ENCODE assay signal across 8 mouse cellular contexts in the genomic region with DNA sequence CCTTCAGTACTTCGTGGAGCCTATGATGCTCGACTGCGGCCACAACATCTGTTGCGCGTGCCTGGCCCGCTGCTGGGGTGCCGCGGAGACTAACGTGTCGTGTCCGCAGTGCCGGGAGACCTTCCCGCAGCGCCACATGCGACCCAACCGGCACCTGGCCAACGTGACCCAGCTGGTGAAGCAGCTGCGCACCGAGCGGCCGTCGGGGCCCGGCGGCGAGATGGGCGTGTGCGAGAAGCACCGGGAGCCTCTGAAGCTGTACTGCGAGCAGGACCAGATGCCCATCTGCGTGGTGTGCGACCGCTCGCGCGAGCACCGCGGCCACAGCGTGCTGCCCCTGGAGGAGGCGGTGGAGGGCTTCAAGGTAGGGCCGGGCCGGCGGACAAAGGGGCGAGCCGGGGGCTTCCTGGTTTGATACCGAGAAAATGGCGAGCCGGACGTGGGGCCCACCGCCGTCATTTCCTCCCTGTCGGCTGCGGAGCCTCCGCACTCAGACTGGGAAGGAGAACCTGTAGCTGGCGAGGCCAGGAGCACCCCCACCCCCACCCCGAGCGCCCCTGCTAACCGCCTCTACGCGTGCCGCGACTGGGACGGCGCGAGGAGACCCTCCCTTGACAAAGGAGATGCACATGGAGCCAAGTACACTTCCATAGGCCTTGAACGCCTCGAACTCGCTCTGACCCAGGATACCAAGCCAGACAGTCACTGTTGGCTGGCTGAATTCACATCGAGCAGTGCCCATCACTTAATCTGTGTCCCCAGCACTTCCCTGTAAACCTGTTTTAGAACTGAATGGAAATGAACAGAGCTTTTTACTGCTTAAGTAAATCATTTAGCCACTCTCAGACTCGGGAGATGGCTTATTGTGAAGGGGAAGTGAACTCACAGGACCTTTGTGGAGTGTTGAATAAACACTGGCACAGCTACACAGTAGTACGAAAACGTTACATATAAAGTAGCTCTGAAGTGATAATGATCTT. TPM values are rescaled to one million over a fixed set of nuclear protein-coding genes. Genes with fewer than 3 reads are reported as not detected.
A peak's percentile ranks its signal among the peaks of the same experiment; 100 is the strongest.
DNase-seq lines count a peak whose midpoint lies in the region; ATAC-seq and TF ChIP-seq lines count a peak whose summit lies in the region.

No protein-coding gene starts in this region.

- H3K4me3 ChIP-seq in hindbrain, embryonic 16.5 days (ENCODE audit: low read length) = peak overlapping the region; percentile 99
- H3K4me3 ChIP-seq in liver, embryonic 13.5 days (replicated peaks) = peak overlapping the region; percentile 92
- peak overlapping the region; percentile 75 for H3K4me3 ChIP-seq in myocyte
- peak overlapping the region; percentile 87 for H3K4me3 ChIP-seq in testis, adult 2 months (ENCODE audit: control insufficient read depth, low read depth, low read length)

- peak overlapping the region; percentile 94 for H3K27ac ChIP-seq in hindbrain, embryonic 16.5 days (ENCODE audit: low read depth, low read length)
- peak overlapping the region; percentile 97 for H3K27ac ChIP-seq in liver, embryonic 13.5 days
- peak overlapping the region; percentile 55 for H3K27ac ChIP-seq in testis, adult 2 months (ENCODE audit: control insufficient read depth, insufficient read depth, low read depth, low read length)

- ATAC-seq in hindbrain, embryonic 16.5 days = peak; percentile 54
- peak; percentile 52 for ATAC-seq in liver, embryonic 13.5 days (ENCODE audit: low read depth)

- H3K9ac ChIP-seq in hindbrain, embryonic 16.5 days (ENCODE audit: low read depth, low read length) = peak overlapping the region; percentile 87
- peak overlapping the region; percentile 98 for H3K9ac ChIP-seq in liver, embryonic 13.5 days

- TF ChIP-seq POLR2A in myocyte (IDR thresholded peaks at IDR 0.05; ENCODE audit: insufficient read length, low read depth) = peak; percentile 29
- no peak; the same call in 1 of the 2 replicates for TF ChIP-seq POLR2A in testis, adult 2 months (IDR thresholded peaks at IDR 0.05; ENCODE audit: control insufficient read depth, low read depth, low read length)

- DNase-seq in urinary bladder, adult 2 months (ENCODE audit: low spot score) = peak; percentile 52
- no peak for DNase-seq in urinary bladder, postnatal 25 days (ENCODE audit: low spot score)
- DNase-seq in cerebellum, adult 8-10 months = peak; percentile 53
- DNase-seq in frontal cortex, postnatal 10 days (ENCODE audit: low spot score in 2 of 2) = peak; percentile 38 to 58
- peak; percentile 50 for DNase-seq in liver, embryonic 13.5 days

- no peaks in the 10 kb centered on the region for H3K9me3 ChIP-seq in hindbrain, embryonic 16.5 days (ENCODE audit: control insufficient read depth, low read length)
- H3K9me3 ChIP-seq in liver, embryonic 13.5 days (replicated peaks) = no peaks in the 10 kb centered on the region

- peaks cover 11% of the 10 kb centered on the region for H3K36me3 ChIP-seq in hindbrain, embryonic 16.5 days (ENCODE audit: control insufficient read depth, insufficient read depth, low read length)
- H3K36me3 ChIP-seq in liver, embryonic 13.5 days = peaks cover 43% of the 10 kb centered on the region
- peaks cover 26% of the 10 kb centered on the region for H3K36me3 ChIP-seq in myocyte (ENCODE audit: control insufficient read depth, insufficient read depth)
- H3K36me3 ChIP-seq in testis, adult 2 months (ENCODE audit: control insufficient read depth, insufficient read depth, low read length) = peaks cover 4% of the 10 kb centered on the region

- peaks cover 16% of the 10 kb centered on the region for H3K4me1 ChIP-seq in hindbrain, embryonic 16.5 days (ENCODE audit: control insufficient read depth, insufficient read depth, low read depth, low read length)
- peaks cover 62% of the 10 kb centered on the region for H3K4me1 ChIP-seq in liver, embryonic 13.5 days (replicated peaks)
- H3K4me1 ChIP-seq in testis, adult 2 months (ENCODE audit: control insufficient read depth, insufficient read depth, low read length) = peaks cover 12% of the 10 kb centered on the region

- H3K79me2 ChIP-seq in myocyte (ENCODE audit: control insufficient read depth, insufficient read depth) = peaks cover 50% of the 10 kb centered on the region

- H3K27me3 ChIP-seq in hindbrain, embryonic 16.5 days (replicated peaks; ENCODE audit: control insufficient read depth, insufficient read depth, low read length) = no peaks in the 10 kb centered on the region
- no peaks in the 10 kb centered on the region for H3K27me3 ChIP-seq in liver, embryonic 13.5 days
- H3K27me3 ChIP-seq in myocyte (ENCODE audit: control insufficient read depth, insufficient read depth, insufficient read length) = no peaks in the 10 kb centered on the region
- no peaks in the 10 kb centered on the region for H3K27me3 ChIP-seq in testis, adult 2 months (ENCODE audit: control insufficient read depth, insufficient read depth, low read length)

- TF ChIP-seq CTCF in testis, adult 2 months (IDR thresholded peaks at IDR 0.05; ENCODE audit: control insufficient read depth, insufficient read depth, insufficient replicate concordance, low read depth, low read length) = no peak

- under 1% methylated on average over 71 of the region's 71 CpGs for WGBS in hindbrain, embryonic 16.5 days
- under 1% methylated on average over 71 of the region's 71 CpGs for WGBS in liver, embryonic 13.5 days (ENCODE audit: insufficient replicate concordance)

- peak overlapping the region; percentile 61 for H3K4me2 ChIP-seq in hindbrain, embryonic 16.5 days (ENCODE audit: low read length)
- H3K4me2 ChIP-seq in liver, embryonic 13.5 days = peak overlapping the region; percentile 94
- H3K4me2 ChIP-seq in myocyte (ENCODE audit: low read depth) = peak overlapping the region; percentile 91

- H3ac ChIP-seq in myocyte (ENCODE audit: control insufficient read depth, insufficient read length) = peak overlapping the region; percentile 88

TF ChIP-seq in myocyte, 11 proteins besides CTCF, POLR2A, EP300 and RAD21:
- TF ChIP-seq MYOG (IDR thresholded peaks at IDR 0.05; ENCODE audit: control insufficient read depth in 1 of 3, insufficient read depth in 1 of 3, insufficient read length in 2 of 3, low read depth in 2 of 3) (peak in 2 of 3 experiments; percentile 78 to 89), TCF3 (IDR thresholded peaks at IDR 0.05; ENCODE audit: insufficient read length, low read depth) (peak; percentile 76), CEBPB (IDR thresholded peaks at IDR 0.05; ENCODE audit: insufficient read depth, poor library complexity, severe bottlenecking) (no peak), E2F4 (IDR thresholded peaks at IDR 0.05; ENCODE audit: insufficient read depth) (no peak), USF1 (IDR thresholded peaks at IDR 0.05; ENCODE audit: low read depth) (no peak), REST (IDR thresholded peaks at IDR 0.05; ENCODE audit: insufficient read depth, insufficient read length) (no peak), SRF (IDR thresholded peaks at IDR 0.05; ENCODE audit: control insufficient read depth, insufficient read length, low read depth) (no peak), MYOD1 (IDR thresholded peaks at IDR 0.05; ENCODE audit: control insufficient read depth in 1 of 3, insufficient read length in 2 of 3, low read depth in 2 of 3) (peak in 2 of 3 experiments; percentile 52 to 84), TCF12 (IDR thresholded peaks at IDR 0.05; ENCODE audit: insufficient read depth, poor library complexity, severe bottlenecking) (no peak)

RNA-seq across cellular contexts. Expression of a gene that starts 1.6 kb away (rescaled TPM):
- 40.5 and 48.2 TPM in 2 replicates for polyA plus RNA-seq in urinary bladder, adult 2 months (2012; rRNA removed)
- polyA plus RNA-seq in hindbrain, embryonic 16.5 days (2015; fragmentation: Nextera tagmentation; extraction: Ambion mirVana) = 70.1 and 75.0 TPM in 2 replicates
- polyA plus RNA-seq in liver, embryonic 13.5 days (2015; fragmentation: Nextera tagmentation; extraction: Ambion mirVana) = 81.4 and 82.3 TPM in 2 replicates
- polyA plus RNA-seq in myocyte (2012; fragmentation: generic; extraction: Trizol) = 62.4 TPM
- 142 and 149 TPM in 2 replicates for polyA plus RNA-seq in testis, adult 2 months (2012; rRNA removed)

RNA-seq across cellular contexts. Expression of a gene that starts 35.2 kb away (rescaled TPM):
- not detected in 2 replicates for polyA plus RNA-seq in urinary bladder, adult 2 months (2012; rRNA removed)
- polyA plus RNA-seq in hindbrain, embryonic 16.5 days (2015; fragmentation: Nextera tagmentation; extraction: Ambion mirVana) = not detected in 2 replicates
- not detected in 2 replicates for polyA plus RNA-seq in liver, embryonic 13.5 days (2015; fragmentation: Nextera tagmentation; extraction: Ambion mirVana)
- not detected for polyA plus RNA-seq in myocyte (2012; fragmentation: generic; extraction: Trizol)
- polyA plus RNA-seq in testis, adult 2 months (2012; rRNA removed) = 0.10 TPM in 1 of 2 replicates, not detected in the other

RNA-seq across cellular contexts. Expression of a gene that starts 51.4 kb away (rescaled TPM):
- polyA plus RNA-seq in urinary bladder, adult 2 months (2012; rRNA removed) = not detected in 2 replicates
- not detected in 2 replicates for polyA plus RNA-seq in hindbrain, embryonic 16.5 days (2015; fragmentation: Nextera tagmentation; extraction: Ambion mirVana)
- polyA plus RNA-seq in liver, embryonic 13.5 days (2015; fragmentation: Nextera tagmentation; extraction: Ambion mirVana) = not detected in 2 replicates
- not detected for polyA plus RNA-seq in myocyte (2012; fragmentation: generic; extraction: Trizol)
- not detected in 2 replicates for polyA plus RNA-seq in testis, adult 2 months (2012; rRNA removed)
